Mouse (Mus musculus) lung, adult 2 months (tissue): Measurements from ENCODE around the gene Vps36.

Experiments
- CTCF ChIP-seq: fragments of 200-500 bp; IDR thresholded peaks from 2 replicates; pipeline ENCODE4 v1.5.1; 2011; ENCODE audit warnings: mild to moderate bottlenecking, low read length, control low read depth; ENCODE audit not compliant: insufficient read depth
- POLR2A ChIP-seq: fragments of 200-500 bp; IDR thresholded peaks from 2 replicates; pipeline ENCODE4 v1.6.1; 2011; ENCODE audit warnings: low read depth, mild to moderate bottlenecking, control low read depth, low read length, borderline replicate concordance; ENCODE audit errors: extremely low read depth

GRCm38 (mm10) chr8:22207535-22207934 lies 14.9 kb downstream of the Vps36 start:
- TF ChIP-seq POLR2A = no peak
- TF ChIP-seq CTCF = no peak
